Mouse (Mus musculus): ENCODE measurements around the gene Lrrc8d. TPM values are rescaled to one million over a fixed set of nuclear protein-coding genes. Genes with fewer than 3 reads are reported as not detected.
A peak's percentile ranks its signal among the peaks of the same experiment; 100 is the strongest.

Gene Lrrc8d
- polyA plus RNA-seq, 1 experiment from 2014 or later: 66.7 TPM

- DNase-seq (ENCODE audit: low read depth, low spot score) (no peak), ATAC-seq (no peak)
- CTCF ChIA-PET: no interaction called here
- in situ Hi-C loops (cut with MboI; ENCODE audit: low pct_unique_long_range_greater_than_20kb): no loop called here
- TF ChIP-seq CTCF (IDR thresholded peaks at IDR 0.05): no peak
- POLR2A ChIA-PET: no interaction called here
- H3K27me3 ChIP-seq: no peaks in the 10 kb centered on the region
Measured at GRCm38 (mm10) chr5:105873774-105874173, 174.0 kb downstream of the Lrrc8d start.

GRCm38 (mm10) chr5:105874476-105874875 lies 174.7 kb downstream of the Lrrc8d start:
- no peak for ATAC-seq
- POLR2A ChIA-PET: no interaction called here
- in situ Hi-C loops (cut with MboI; ENCODE audit: low pct_unique_long_range_greater_than_20kb): no loop called here
- no peak for TF ChIP-seq CTCF (IDR thresholded peaks at IDR 0.05)
- CTCF ChIA-PET: interaction anchor here (0.9 kb wide), 1 partner anchor 172 kb away, joined by 3 read pairs; no protein-coding TSS in a partner anchor
- no peak for DNase-seq (ENCODE audit: low read depth, low spot score)
- no peaks in the 10 kb centered on the region for H3K27me3 ChIP-seq

GRCm38 (mm10) chr5:105876068-105876924 lies 176.5 kb downstream of the Lrrc8d start, which contains the start of gene Zfp326:
Gene Zfp326, plus strand, starts transcription at chr5:105876565.
- in situ Hi-C loops (cut with MboI; ENCODE audit: low pct_unique_long_range_greater_than_20kb): loop anchor here (5.0 kb wide), 1 partner anchor 379 kb away; no protein-coding TSS in a partner anchor
- DNase-seq (ENCODE audit: low read depth, low spot score) (peak; percentile 62), ATAC-seq (peak; percentile 94)
- POLR2A ChIA-PET: interaction anchor here (0.6 to 0.9 kb wide), 3 partner anchors 12 to 191 kb away, joined by 3 read pairs; no protein-coding TSS in a partner anchor
- H3K27me3 ChIP-seq: no peaks in the 10 kb centered on the region
- no peak for TF ChIP-seq CTCF (IDR thresholded peaks at IDR 0.05)
- CTCF ChIA-PET: no interaction called here

DNA sequence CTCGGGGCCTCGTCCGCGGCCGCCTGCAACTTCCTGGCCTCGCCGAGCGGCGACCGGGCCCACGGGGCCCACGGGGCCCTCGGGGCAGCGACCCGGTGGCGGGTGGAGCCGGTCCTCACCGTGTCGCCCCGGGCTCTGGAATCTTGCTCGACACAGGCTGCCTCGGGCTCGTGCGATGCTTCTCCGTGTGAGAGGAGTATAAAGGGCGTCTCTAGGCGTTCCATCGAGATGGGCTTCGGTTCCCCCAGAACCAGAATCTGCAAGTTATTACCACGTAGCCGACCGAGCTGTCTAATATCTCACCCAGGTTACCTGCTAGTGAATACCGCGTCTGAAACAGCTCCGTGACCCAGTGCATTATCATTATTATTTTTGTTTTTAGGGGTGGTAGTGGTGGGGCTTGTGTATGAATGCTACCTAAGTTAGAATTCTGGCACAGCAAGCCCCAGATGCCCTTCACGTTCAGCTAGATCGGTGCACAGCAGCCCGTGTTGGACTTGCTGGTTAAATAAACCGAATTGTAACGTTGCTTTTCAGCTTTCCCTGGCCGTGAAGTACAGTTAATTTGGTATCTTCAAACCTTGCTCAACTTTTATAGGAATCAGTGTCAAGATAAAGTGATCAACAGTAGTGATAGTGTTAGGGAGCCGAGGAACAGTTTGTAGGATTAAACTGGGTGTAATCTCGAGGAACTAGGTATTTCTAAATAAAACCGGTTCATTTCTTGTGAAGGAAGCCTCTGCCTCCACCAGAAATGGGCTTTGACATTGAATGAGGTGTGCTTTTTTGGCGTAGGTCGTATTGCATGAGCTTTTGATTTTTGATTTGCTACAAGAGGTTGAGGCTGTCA lies 177.4 kb downstream of the Lrrc8d start:
- CTCF ChIA-PET: interaction anchor here (0.8 to 1.5 kb wide), 4 partner anchors 8 to 478 kb away, joined by 3 read pairs; no protein-coding TSS in a partner anchor
- DNase-seq (ENCODE audit: low read depth, low spot score) (no peak), ATAC-seq (peak; percentile 23)
- TF ChIP-seq CTCF (IDR thresholded peaks at IDR 0.05): no peak
- no peaks in the 10 kb centered on the region for H3K27me3 ChIP-seq
- in situ Hi-C loops (cut with MboI; ENCODE audit: low pct_unique_long_range_greater_than_20kb): loop anchor here (5.0 kb wide), 1 partner anchor 380 kb away; no protein-coding TSS in a partner anchor
- POLR2A ChIA-PET: interaction anchor here (0.7 to 0.9 kb wide), 3 partner anchors 22 to 208 kb away, joined by 3 read pairs; no protein-coding TSS in a partner anchor

Other genes with a start within 250 kb of the Lrrc8d start
- gene Lrrc8c, start 180.6 kb upstream of the Lrrc8d start, polyA plus RNA-seq (2021): 7.5 TPM
- 47.3 TPM for gene Zfp326, start 176.6 kb downstream of the Lrrc8d start, polyA plus RNA-seq (2021)

All from Patski (cell line).